Mouse (Mus musculus): ENCODE results near the gene Tom1l2. TPM values are rescaled to one million over a fixed set of nuclear protein-coding genes. Genes with fewer than 3 reads are reported as not detected.

The Tom1l2 gene
- polyA plus RNA-seq, 1 experiment from 2014 or later: 19.7 TPM

- peak; percentile 72 for DNase-seq (ENCODE audit: low spot score)
Measured at GRCm38 (mm10) chr11:60209217-60209932, 143.3 kb downstream of the Tom1l2 start.

GRCm38 (mm10) chr11:60208712-60209111, 144.0 kb downstream of the Tom1l2 start:
- no peak for ATAC-seq

More at GRCm38 (mm10) chr11:60209217-60209932, 143.3 kb downstream of the Tom1l2 start:
- Histone ChIP-seq H3K9me3 (ENCODE audit: low read length) (no peaks in the 10 kb centered on the region), H3K36me3 (ENCODE audit: insufficient read depth, low read length) (no peaks in the 10 kb centered on the region), H3K4me1 (ENCODE audit: insufficient read depth, low read depth, low read length) (peaks cover 32% of the 10 kb centered on the region), H3K27ac (ENCODE audit: low read length) (peak overlapping the region; percentile 71), H3K4me2 (replicated peaks; ENCODE audit: low read depth, low read length) (peak overlapping the region; percentile 69), H3K27me3 (replicated peaks; ENCODE audit: insufficient read depth, low read length) (no peaks in the 10 kb centered on the region), H3K4me3 (ENCODE audit: low read depth, low read length) (peak overlapping the region; percentile 36; the same call in 1 of the 2 replicates), H3K9ac (replicated peaks; ENCODE audit: low read depth) (peak overlapping the region; percentile 24)
- peak; percentile 14 for ATAC-seq
- WGBS: 21% methylated on average over 7 of the region's 7 CpGs
- TF ChIP-seq EP300 (IDR thresholded peaks at IDR 0.05) (no peak; the same call in 1 of the 2 replicates), CTCF (IDR thresholded peaks at IDR 0.05) (peak; percentile 12; the same call in 1 of the 2 replicates)

DNA sequence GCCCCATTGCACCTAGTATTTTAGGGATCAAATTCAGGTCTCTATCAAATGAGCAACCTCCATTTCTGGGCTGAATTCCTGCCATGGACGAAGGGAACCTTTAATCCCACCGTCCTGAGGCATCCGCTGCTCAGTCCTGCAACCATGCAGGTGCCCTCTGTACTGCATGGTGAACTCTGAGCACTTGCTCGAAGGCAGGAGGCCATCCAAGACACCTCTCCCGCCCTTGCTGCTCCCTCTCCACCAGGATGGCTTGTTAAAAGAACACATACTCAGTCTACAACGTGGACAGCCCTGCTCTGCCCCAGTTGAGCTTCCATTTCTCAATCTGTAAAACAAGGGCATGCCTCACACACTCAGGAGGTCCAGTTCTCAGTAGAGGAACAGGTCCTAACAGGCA, 144.5 kb downstream of the Tom1l2 start:
- Histone ChIP-seq H3K27me3 (replicated peaks; ENCODE audit: insufficient read depth, low read length) (no peaks in the 10 kb centered on the region), H3K9ac (replicated peaks; ENCODE audit: low read depth) (no peak overlapping the region), H3K9me3 (ENCODE audit: low read length) (no peaks in the 10 kb centered on the region), H3K27ac (ENCODE audit: low read length) (peak overlapping the region; percentile 71; the same call in 1 of the 2 replicates), H3K4me3 (ENCODE audit: low read depth, low read length) (peak overlapping the region; percentile 1; the same call in 1 of the 2 replicates), H3K36me3 (ENCODE audit: insufficient read depth, low read length) (peaks cover 8% of the 10 kb centered on the region), H3K4me2 (replicated peaks; ENCODE audit: low read depth, low read length) (peak overlapping the region; percentile 69), H3K4me1 (ENCODE audit: insufficient read depth, low read depth, low read length) (peaks cover 32% of the 10 kb centered on the region)
- 40% methylated on average over 6 of the region's 6 CpGs for WGBS
- TF ChIP-seq CTCF (IDR thresholded peaks at IDR 0.05) (no peak), EP300 (IDR thresholded peaks at IDR 0.05) (no peak)
- DNase-seq (ENCODE audit: low spot score): no peak
- ATAC-seq: no peak

More at GRCm38 (mm10) chr11:60208712-60209111, 144.0 kb downstream of the Tom1l2 start:
- Histone ChIP-seq H3K27ac (ENCODE audit: low read length) (peak overlapping the region; percentile 71), H3K27me3 (replicated peaks; ENCODE audit: insufficient read depth, low read length) (no peaks in the 10 kb centered on the region), H3K4me1 (ENCODE audit: insufficient read depth, low read depth, low read length) (peaks cover 32% of the 10 kb centered on the region), H3K9ac (replicated peaks; ENCODE audit: low read depth) (peak overlapping the region; percentile 24; the same call in 1 of the 2 replicates), H3K36me3 (ENCODE audit: insufficient read depth, low read length) (peaks cover 5% of the 10 kb centered on the region), H3K4me3 (ENCODE audit: low read depth, low read length) (peak overlapping the region; percentile 36; the same call in 1 of the 2 replicates), H3K9me3 (ENCODE audit: low read length) (no peaks in the 10 kb centered on the region), H3K4me2 (replicated peaks; ENCODE audit: low read depth, low read length) (peak overlapping the region; percentile 69)
- TF ChIP-seq EP300 (IDR thresholded peaks at IDR 0.05) (no peak), CTCF (IDR thresholded peaks at IDR 0.05) (no peak)
- WGBS: 27% methylated on average over 4 of the region's 4 CpGs
- no peak for DNase-seq (ENCODE audit: low spot score)

GRCm38 (mm10) chr11:60206207-60206606, 146.5 kb downstream of the Tom1l2 start:
- no peaks in the 10 kb centered on the region for H3K27me3 ChIP-seq (replicated peaks; ENCODE audit: insufficient read depth, low read length)
- no peak for TF ChIP-seq EP300 (IDR thresholded peaks at IDR 0.05)
- no peak for TF ChIP-seq CTCF (IDR thresholded peaks at IDR 0.05)
- 34% methylated on average over 5 of the region's 5 CpGs for WGBS
- peaks cover 16% of the 10 kb centered on the region for H3K36me3 ChIP-seq (ENCODE audit: insufficient read depth, low read length)
- H3K9ac ChIP-seq (replicated peaks; ENCODE audit: low read depth): no peak overlapping the region
- no peak overlapping the region for H3K4me3 ChIP-seq (ENCODE audit: low read depth, low read length)
- peaks cover 25% of the 10 kb centered on the region for H3K4me1 ChIP-seq (ENCODE audit: insufficient read depth, low read depth, low read length)
- DNase-seq (ENCODE audit: low spot score) (peak; percentile 72), ATAC-seq (no peak)
- H3K4me2 ChIP-seq (replicated peaks; ENCODE audit: low read depth, low read length): no peak overlapping the region
- no peak overlapping the region for H3K27ac ChIP-seq (ENCODE audit: low read length)
- no peaks in the 10 kb centered on the region for H3K9me3 ChIP-seq (ENCODE audit: low read length)

DNA sequence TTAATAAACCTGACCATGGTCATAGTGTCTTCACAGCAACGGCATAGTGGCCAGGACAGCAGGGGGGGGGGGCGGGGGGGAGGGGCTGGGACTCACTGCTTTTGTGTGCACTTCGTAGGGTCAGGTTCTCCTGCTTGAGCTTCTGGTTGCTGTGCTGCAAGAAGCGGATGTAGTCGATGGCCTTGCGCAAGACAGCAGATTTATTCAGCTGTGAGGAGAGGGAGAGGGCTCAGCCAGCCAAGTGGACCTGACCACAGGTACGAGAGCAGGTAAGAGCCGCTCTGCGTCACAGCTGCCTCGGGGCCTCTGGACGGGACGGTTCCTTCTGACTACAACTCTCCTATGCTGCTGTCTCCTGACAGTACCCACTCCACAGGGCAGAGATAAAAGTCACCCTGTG, 147.7 kb downstream of the Tom1l2 start:
- WGBS: 39% methylated on average over 11 of the region's 12 CpGs
- no peak for TF ChIP-seq CTCF (IDR thresholded peaks at IDR 0.05)
- peak; percentile 32; the same call in 1 of the 2 replicates for TF ChIP-seq EP300 (IDR thresholded peaks at IDR 0.05)
- Histone ChIP-seq H3K9ac (replicated peaks; ENCODE audit: low read depth) (no peak overlapping the region), H3K4me2 (replicated peaks; ENCODE audit: low read depth, low read length) (no peak overlapping the region), H3K9me3 (ENCODE audit: low read length) (no peaks in the 10 kb centered on the region), H3K4me1 (ENCODE audit: insufficient read depth, low read depth, low read length) (peaks cover 16% of the 10 kb centered on the region), H3K36me3 (ENCODE audit: insufficient read depth, low read length) (peaks cover 16% of the 10 kb centered on the region), H3K4me3 (ENCODE audit: low read depth, low read length) (no peak overlapping the region), H3K27ac (ENCODE audit: low read length) (peak overlapping the region; percentile 10; the same call in 1 of the 2 replicates), H3K27me3 (replicated peaks; ENCODE audit: insufficient read depth, low read length) (no peaks in the 10 kb centered on the region)
- ATAC-seq: peak; percentile 77
- peak; percentile 91 for DNase-seq (ENCODE audit: low spot score)

- no peak for TF ChIP-seq CTCF (IDR thresholded peaks at IDR 0.05)
- TF ChIP-seq EP300 (IDR thresholded peaks at IDR 0.05): no peak
- Histone ChIP-seq H3K4me3 (ENCODE audit: low read depth, low read length) (no peak overlapping the region), H3K4me1 (ENCODE audit: insufficient read depth, low read depth, low read length) (no peaks in the 10 kb centered on the region), H3K27me3 (replicated peaks; ENCODE audit: insufficient read depth, low read length) (no peaks in the 10 kb centered on the region), H3K9ac (replicated peaks; ENCODE audit: low read depth) (no peak overlapping the region), H3K27ac (ENCODE audit: low read length) (no peak overlapping the region), H3K4me2 (replicated peaks; ENCODE audit: low read depth, low read length) (no peak overlapping the region), H3K36me3 (ENCODE audit: insufficient read depth, low read length) (peaks cover 22% of the 10 kb centered on the region), H3K9me3 (ENCODE audit: low read length) (no peaks in the 10 kb centered on the region)
- DNase-seq (ENCODE audit: low spot score) (no peak), ATAC-seq (no peak)
- WGBS: 88% methylated on average over 26 of the region's 26 CpGs
Measured at GRCm38 (mm10) chr11:60202710-60203638, 149.7 kb downstream of the Tom1l2 start.
